Mouse (Mus musculus) stomach, postnatal 0 days (tissue): ENCODE data around the gene Yif1b. TPM values are rescaled to one million over a fixed set of nuclear protein-coding genes. Genes with fewer than 3 reads are reported as not detected.
A peak's percentile ranks its signal among the peaks of the same experiment; 100 is the strongest.

Experiments used
- ATAC-seq: fragments of 200-750 bp; cut with Nextera tagmentation; 2 replicates; pipeline ENCODE4 v1.8.0; 2017; ENCODE audit not compliant: low FRiP score, low TSS enrichment
- DNase-seq: peaks from one replicate; pipeline ENCODE4 v3.0.0-alpha.2; 2016; ENCODE audit warnings: low spot score
- H3K27ac ChIP-seq: fragments of 300-500 bp; sonication (generic); replicated peaks from 2 replicates; pipeline ENCODE4 v1.5.1; 2014; ENCODE audit warnings: mild to moderate bottlenecking, control low read depth
- H3K27me3 ChIP-seq: fragments of 300-500 bp; sonication (generic); 2 replicates; pipeline ENCODE4 v1.6.1; 2014; ENCODE audit warnings: low read length; ENCODE audit not compliant: control insufficient read depth, insufficient read depth
- H3K36me3 ChIP-seq: fragments of 300-500 bp; sonication (generic); 2 replicates; pipeline ENCODE4 v1.6.1; 2014; ENCODE audit warnings: low read length, mixed read lengths; ENCODE audit not compliant: control insufficient read depth, insufficient read depth
- H3K4me1 ChIP-seq: fragments of 300-500 bp; sonication (generic); replicated peaks from 2 replicates; pipeline ENCODE4 v1.6.1; 2014; ENCODE audit warnings: antibody characterized with exemption; ENCODE audit not compliant: control insufficient read depth, insufficient read depth
- H3K4me2 ChIP-seq: fragments of 300-500 bp; sonication (generic); replicated peaks from 2 replicates; pipeline ENCODE4 v1.6.1; 2014; ENCODE audit warnings: low read depth, mild to moderate bottlenecking, control low read depth, moderate library complexity
- H3K4me3 ChIP-seq: fragments of 300-500 bp; sonication (generic); 2 replicates; pipeline ENCODE4 v1.5.1; 2014; ENCODE audit warnings: low read depth, low read length, control low read depth
- H3K9ac ChIP-seq: fragments of 300-500 bp; sonication (generic); 2 replicates; pipeline ENCODE4 v1.6.1; 2014; ENCODE audit warnings: mild to moderate bottlenecking, low read length, control low read depth, mixed read lengths
- H3K9me3 ChIP-seq: fragments of 300-500 bp; sonication (generic); 2 replicates; pipeline ENCODE4 v1.6.1; 2016; ENCODE audit warnings: low read length; ENCODE audit not compliant: control insufficient read depth
- CTCF ChIP-seq: IDR thresholded peaks from 2 replicates; pipeline ENCODE4 v1.5.1; 2016; ENCODE audit warnings: antibody characterized with exemption, low read depth, mild to moderate bottlenecking, moderate library complexity
- EP300 ChIP-seq: optimal IDR thresholded peaks from 2 replicates; pipeline ENCODE3; 2016; ENCODE audit warnings: antibody characterized with exemption
- WGBS: fragments of 180-500 bp; shearing (Covaris S2); extraction: QIAGEN DNeasy Blood & Tissue Kit; methylation state at CpG from one replicate; pipeline ENCODE4 v1.1.7; 2014; 5-methylcytosine and 5-hydroxymethylcytosine counted together
- polyA plus RNA-seq: library from polyadenylated mRNA; unstranded; fragments of >200 nt; fragmentation: Nextera tagmentation; extraction: Ambion mirVana; gene quantifications from 2 replicates; pipeline ENCODE4 v1.2.1, GENCODE M21; 2015

Yif1b gene
- polyA plus RNA-seq, 1 experiment from 2014 or later, result 74.1 TPM

- DNase-seq (no peak), ATAC-seq (no peak)
- TF ChIP-seq CTCF (no peak), EP300 (no peak)
- Histone ChIP-seq H3K4me1 (no peaks in the 10 kb centered on the region), H3K9ac (no peak overlapping the region), H3K27ac (no peak overlapping the region), H3K9me3 (no peaks in the 10 kb centered on the region), H3K36me3 (no peaks in the 10 kb centered on the region; the same call in 1 of the 2 replicates), H3K4me2 (no peak overlapping the region), H3K4me3 (no peak overlapping the region), H3K27me3 (no peaks in the 10 kb centered on the region)
- 67% methylated on average over 4 of the region's 4 CpGs for WGBS
Measured at GRCm38 (mm10) chr7:29255875-29256274, 17.7 kb downstream of the Yif1b start.

GRCm38 (mm10) chr7:29257368-29257767, 19.2 kb downstream of the Yif1b start:
- TF ChIP-seq EP300 (no peak), CTCF (no peak)
- no peak; the same call in 1 of the 2 replicates for ATAC-seq
- no peak for DNase-seq
- no peaks in the 10 kb centered on the region for H3K4me1 ChIP-seq
- no peaks in the 10 kb centered on the region for H3K27me3 ChIP-seq
- H3K4me2 ChIP-seq, result no peak overlapping the region
- H3K9ac ChIP-seq, result 0 out of 2 replicates have a peak overlapping the region, but pooled peaks have one; percentile 1
- H3K27ac ChIP-seq, result peak overlapping the region; percentile 30
- no peak overlapping the region for H3K4me3 ChIP-seq
- WGBS, result 64% methylated on average over 1 of the region's 1 CpGs
- no peaks in the 10 kb centered on the region for H3K9me3 ChIP-seq
- no peaks in the 10 kb centered on the region; the same call in 1 of the 2 replicates for H3K36me3 ChIP-seq

GRCm38 (mm10) chr7:29259781-29260730, 21.9 kb downstream of the Yif1b start:
- H3K4me3 ChIP-seq, result no peak overlapping the region
- H3K9ac ChIP-seq, result no peak overlapping the region
- no peak for DNase-seq
- TF ChIP-seq CTCF (no peak), EP300 (no peak)
- H3K4me2 ChIP-seq, result no peak overlapping the region
- no peaks in the 10 kb centered on the region for H3K9me3 ChIP-seq
- WGBS, result 78% methylated on average over 10 of the region's 10 CpGs
- no peaks in the 10 kb centered on the region for H3K27me3 ChIP-seq
- no peak for ATAC-seq
- H3K36me3 ChIP-seq, result no peaks in the 10 kb centered on the region; the same call in 1 of the 2 replicates
- no peaks in the 10 kb centered on the region for H3K4me1 ChIP-seq
- no peak overlapping the region for H3K27ac ChIP-seq

GRCm38 (mm10) chr7:29262151-29262550, 24.0 kb downstream of the Yif1b start:
- no peaks in the 10 kb centered on the region; the same call in 1 of the 2 replicates for H3K36me3 ChIP-seq
- H3K4me1 ChIP-seq, result no peaks in the 10 kb centered on the region
- H3K27ac ChIP-seq, result peak overlapping the region; percentile 40
- H3K4me3 ChIP-seq, result no peak overlapping the region
- no peaks in the 10 kb centered on the region for H3K9me3 ChIP-seq
- H3K9ac ChIP-seq, result no peak overlapping the region
- DNase-seq (no peak), ATAC-seq (no peak)
- 60% methylated on average over 6 of the region's 6 CpGs for WGBS
- no peak for TF ChIP-seq CTCF
- TF ChIP-seq EP300, result no peak
- H3K4me2 ChIP-seq, result no peak overlapping the region
- H3K27me3 ChIP-seq, result no peaks in the 10 kb centered on the region

GRCm38 (mm10) chr7:29263831-29264230, 25.7 kb downstream of the Yif1b start:
- Histone ChIP-seq H3K9ac (no peak overlapping the region), H3K36me3 (no peaks in the 10 kb centered on the region), H3K9me3 (no peaks in the 10 kb centered on the region), H3K4me1 (no peaks in the 10 kb centered on the region), H3K4me2 (no peak overlapping the region), H3K4me3 (no peak overlapping the region), H3K27me3 (no peaks in the 10 kb centered on the region), H3K27ac (peak overlapping the region; percentile 50)
- ATAC-seq (peak; percentile 60), DNase-seq (no peak)
- no peak for TF ChIP-seq EP300
- no peak for TF ChIP-seq CTCF
- WGBS, result 61% methylated on average over 3 of the region's 3 CpGs

- no peaks in the 10 kb centered on the region for H3K4me1 ChIP-seq
- DNase-seq (no peak), ATAC-seq (no peak)
- WGBS, result 66% methylated on average over 7 of the region's 7 CpGs
- no peaks in the 10 kb centered on the region for H3K27me3 ChIP-seq
- H3K9ac ChIP-seq, result no peak overlapping the region
- H3K4me3 ChIP-seq, result no peak overlapping the region
- TF ChIP-seq EP300, result no peak
- TF ChIP-seq CTCF, result no peak
- no peaks in the 10 kb centered on the region for H3K36me3 ChIP-seq
- H3K9me3 ChIP-seq, result no peaks in the 10 kb centered on the region
- H3K4me2 ChIP-seq, result no peak overlapping the region
- H3K27ac ChIP-seq, result peak overlapping the region; percentile 53
Measured at GRCm38 (mm10) chr7:29265636-29266035, 27.5 kb downstream of the Yif1b start.
